Mouse (Mus musculus) ES-Bruce4 (cell line): Measurements from ENCODE around the gene Grb7.

Source experiments
- CTCF ChIP-seq: IDR thresholded peaks from one replicate; pipeline ENCODE4 v1.8.1; 2011; ENCODE audit warnings: low read depth, low read length
- POLR2A ChIP-seq: IDR thresholded peaks from one replicate; pipeline ENCODE4 v1.8.1; 2011; ENCODE audit warnings: low read length; ENCODE audit not compliant: insufficient read depth

GRCm38 (mm10) chr11:98456545-98456944, 10.4 kb downstream of the Grb7 start:
- TF ChIP-seq CTCF (no peak), POLR2A (no peak)
